Mouse (Mus musculus) embryonic facial prominence, embryonic 11.5 days (tissue): ENCODE measurements around the gene Thada. TPM values are rescaled to one million over a fixed set of nuclear protein-coding genes. Genes with fewer than 3 reads are reported as not detected.
"Not testable (repeated sequence)": the region's sequence is repeated elsewhere in the genome, so short reads cannot be mapped to it uniquely, and the experiment has no call there.

Source experiments
- ATAC-seq: fragments of 200-750 bp; cut with Nextera tagmentation; replicated peaks from 2 replicates; pipeline ENCODE4 v1.8.0; 2017; ENCODE audit warnings: low read depth; ENCODE audit not compliant: insufficient number of reproducible peaks, low FRiP score, low TSS enrichment
- DNase-seq: peaks from one replicate; pipeline ENCODE4 v3.0.0-alpha.2; 2015; ENCODE audit warnings: low spot score
- H3K27ac ChIP-seq: fragments of 300-500 bp; sonication (generic); replicated peaks from 2 replicates; pipeline ENCODE4 v1.5.1; 2014; ENCODE audit warnings: mild to moderate bottlenecking, low read depth, low read length, control low read depth
- H3K27me3 ChIP-seq: fragments of 300-500 bp; sonication (generic); 2 replicates; pipeline ENCODE4 v1.6.1; 2014; ENCODE audit warnings: mild to moderate bottlenecking, low read length, moderate library complexity, mixed read lengths; ENCODE audit not compliant: control insufficient read depth, insufficient read depth
- H3K36me3 ChIP-seq: fragments of 300-500 bp; sonication (generic); replicated peaks from 2 replicates; pipeline ENCODE4 v1.6.1; 2014; ENCODE audit warnings: low read depth, mild to moderate bottlenecking, low read length, moderate library complexity, mixed read lengths; ENCODE audit not compliant: control insufficient read depth, insufficient read depth
- H3K4me1 ChIP-seq: fragments of 300-500 bp; sonication (generic); 2 replicates; pipeline ENCODE4 v1.6.1; 2014; ENCODE audit warnings: low read length, mixed read lengths; ENCODE audit not compliant: control insufficient read depth, insufficient read depth
- H3K4me2 ChIP-seq: fragments of 300-500 bp; sonication (generic); 2 replicates; pipeline ENCODE4 v1.6.1; 2014; ENCODE audit warnings: low read depth, mild to moderate bottlenecking, control low read depth, low read length, moderate library complexity
- H3K4me3 ChIP-seq: fragments of 300-500 bp; sonication (generic); 2 replicates; pipeline ENCODE4 v1.5.1; 2014; ENCODE audit warnings: low read depth, low read length, control low read depth
- H3K9ac ChIP-seq: fragments of 300-500 bp; sonication (generic); replicated peaks from 2 replicates; pipeline ENCODE4 v1.6.1; 2014; ENCODE audit warnings: mild to moderate bottlenecking, control low read depth, low read length
- H3K9me3 ChIP-seq: fragments of 300-500 bp; sonication (generic); replicated peaks from 2 replicates; pipeline ENCODE4 v1.6.1; 2016; ENCODE audit warnings: mild to moderate bottlenecking, low read length, inconsistent platforms, mixed read lengths; ENCODE audit not compliant: control insufficient read depth
- WGBS: fragments of 180-500 bp; shearing (Covaris S2); extraction: QIAGEN DNeasy Blood & Tissue Kit; methylation state at CpG from one replicate; pipeline ENCODE4 v1.1.7; 2014; 5-methylcytosine and 5-hydroxymethylcytosine counted together
- polyA plus RNA-seq: library from polyadenylated mRNA; unstranded; fragments of >200 nt; fragmentation: Nextera tagmentation; extraction: Ambion mirVana; gene quantifications from 2 replicates; pipeline ENCODE4 v1.2.1, GENCODE M21; 2014

Thada gene
- polyA plus RNA-seq, 1 experiment from 2014 or later: 8.2 TPM

- ATAC-seq (no peak), DNase-seq (no peak)
- Histone ChIP-seq H3K27ac (no peak overlapping the region), H3K9ac (no peak overlapping the region), H3K36me3 (no peaks in the 10 kb centered on the region), H3K4me3 (no peak overlapping the region), H3K27me3 (no peaks in the 10 kb centered on the region), H3K4me2 (no peak overlapping the region), H3K9me3 (no peaks in the 10 kb centered on the region), H3K4me1 (no peaks in the 10 kb centered on the region; the same call in 1 of the 2 replicates)
- WGBS: 82% methylated on average over 2 of the region's 2 CpGs
Measured at GRCm38 (mm10) chr17:84239679-84240292, 226.2 kb downstream of the Thada start.

GRCm38 (mm10) chr17:84238174-84238573 lies 227.8 kb downstream of the Thada start:
- H3K4me2 ChIP-seq: no peak overlapping the region
- H3K27me3 ChIP-seq: no peaks in the 10 kb centered on the region
- no peak for DNase-seq
- ATAC-seq: no peak
- no peak overlapping the region for H3K27ac ChIP-seq
- no peaks in the 10 kb centered on the region for H3K36me3 ChIP-seq
- H3K9ac ChIP-seq: no peak overlapping the region
- no peaks in the 10 kb centered on the region for H3K9me3 ChIP-seq
- no peak overlapping the region for H3K4me3 ChIP-seq
- H3K4me1 ChIP-seq: no peaks in the 10 kb centered on the region
- WGBS: 94% methylated on average over 1 of the region's 1 CpGs

GRCm38 (mm10) chr17:84236781-84237557 lies 229.0 kb downstream of the Thada start:
- DNase-seq: no peak
- Histone ChIP-seq H3K27me3 (no peaks in the 10 kb centered on the region), H3K4me2 (no peak overlapping the region), H3K9me3 (no peaks in the 10 kb centered on the region), H3K4me3 (no peak overlapping the region), H3K9ac (no peak overlapping the region), H3K36me3 (no peaks in the 10 kb centered on the region), H3K27ac (no peak overlapping the region), H3K4me1 (no peaks in the 10 kb centered on the region)
- no peak for ATAC-seq
- WGBS: 93% methylated on average over 7 of the region's 7 CpGs

GRCm38 (mm10) chr17:84235399-84235928 lies 230.5 kb downstream of the Thada start:
- no peak for ATAC-seq
- no peak overlapping the region for H3K4me3 ChIP-seq
- H3K27ac ChIP-seq: no peak overlapping the region
- 79% methylated on average over 4 of the region's 4 CpGs for WGBS
- H3K36me3 ChIP-seq: no peaks in the 10 kb centered on the region
- no peak overlapping the region for H3K4me2 ChIP-seq
- H3K4me1 ChIP-seq: no peaks in the 10 kb centered on the region
- no peak for DNase-seq
- no peaks in the 10 kb centered on the region for H3K9me3 ChIP-seq
- no peak overlapping the region for H3K9ac ChIP-seq
- no peaks in the 10 kb centered on the region for H3K27me3 ChIP-seq

GRCm38 (mm10) chr17:84234785-84235184 lies 231.2 kb downstream of the Thada start:
- ATAC-seq, H3K27me3 ChIP-seq, H3K36me3 ChIP-seq, H3K4me1 ChIP-seq, H3K9me3 ChIP-seq, H3K4me3 ChIP-seq, H3K4me2 ChIP-seq, H3K9ac ChIP-seq, H3K27ac ChIP-seq, DNase-seq: not testable (repeated sequence)
- WGBS: no CpG with 5 or more reads among the region's 4 CpGs

GRCm38 (mm10) chr17:84233758-84234157 lies 232.2 kb downstream of the Thada start:
- no peaks in the 10 kb centered on the region for H3K27me3 ChIP-seq
- H3K9me3 ChIP-seq: no peaks in the 10 kb centered on the region
- no peak overlapping the region for H3K4me3 ChIP-seq
- H3K27ac ChIP-seq: no peak overlapping the region
- H3K36me3 ChIP-seq: no peaks in the 10 kb centered on the region
- ATAC-seq (no peak), DNase-seq (no peak)
- WGBS: 89% methylated on average over 2 of the region's 2 CpGs
- H3K4me1 ChIP-seq: no peaks in the 10 kb centered on the region
- no peak overlapping the region for H3K4me2 ChIP-seq
- no peak overlapping the region for H3K9ac ChIP-seq

GRCm38 (mm10) chr17:84231361-84231760 lies 234.6 kb downstream of the Thada start:
- H3K4me3 ChIP-seq: no peak overlapping the region
- no peaks in the 10 kb centered on the region for H3K9me3 ChIP-seq
- H3K27ac ChIP-seq: no peak overlapping the region
- H3K4me2 ChIP-seq: no peak overlapping the region
- H3K4me1 ChIP-seq: no peaks in the 10 kb centered on the region
- 84% methylated on average over 2 of the region's 2 CpGs for WGBS
- no peak for DNase-seq
- no peak overlapping the region for H3K9ac ChIP-seq
- H3K36me3 ChIP-seq: no peaks in the 10 kb centered on the region
- H3K27me3 ChIP-seq: no peaks in the 10 kb centered on the region
- ATAC-seq: no peak

GRCm38 (mm10) chr17:84228223-84228622 lies 237.8 kb downstream of the Thada start:
- Histone ChIP-seq H3K9ac (no peak overlapping the region), H3K27me3 (no peaks in the 10 kb centered on the region), H3K27ac (no peak overlapping the region), H3K4me1 (no peaks in the 10 kb centered on the region), H3K4me2 (no peak overlapping the region), H3K4me3 (no peak overlapping the region), H3K9me3 (no peaks in the 10 kb centered on the region), H3K36me3 (no peaks in the 10 kb centered on the region)
- ATAC-seq (no peak), DNase-seq (no peak)
- 78% methylated on average over 2 of the region's 2 CpGs for WGBS
